Mouse (Mus musculus) ES-Bruce4 (cell line): Measurements from ENCODE around the gene Gpr39.

Experiments used
- CTCF ChIP-seq: IDR thresholded peaks from one replicate; pipeline ENCODE4 v1.8.1; 2011; ENCODE audit warnings: low read depth, low read length
- POLR2A ChIP-seq: IDR thresholded peaks from one replicate; pipeline ENCODE4 v1.8.1; 2011; ENCODE audit warnings: low read length; ENCODE audit not compliant: insufficient read depth

GRCm38 (mm10) chr1:125729025-125729565 lies 52.3 kb downstream of the Gpr39 start:
- TF ChIP-seq POLR2A (no peak), CTCF (no peak)
